Mouse (Mus musculus) hindbrain, embryonic 12.5 days (tissue): ENCODE measurements around the gene Gm48552. TPM values are rescaled to one million over a fixed set of nuclear protein-coding genes. Genes with fewer than 3 reads are reported as not detected.

Experiments used
- ATAC-seq: fragments of 200-750 bp; cut with Nextera tagmentation; 2 replicates; pipeline ENCODE4 v1.8.0; 2017; ENCODE audit warnings: moderate TSS enrichment; ENCODE audit not compliant: low FRiP score
- H3K27ac ChIP-seq: fragments of 300-500 bp; sonication (generic); 2 replicates; pipeline ENCODE4 v1.5.1; 2016; ENCODE audit warnings: mild to moderate bottlenecking
- H3K27me3 ChIP-seq: fragments of 300-500 bp; sonication (generic); 2 replicates; pipeline ENCODE4 v1.6.1; 2016; ENCODE audit warnings: mild to moderate bottlenecking
- H3K36me3 ChIP-seq: fragments of 300-500 bp; sonication (generic); 2 replicates; pipeline ENCODE4 v1.6.1; 2016; ENCODE audit warnings: mild to moderate bottlenecking
- H3K4me1 ChIP-seq: fragments of 300-500 bp; sonication (generic); 2 replicates; pipeline ENCODE4 v1.6.1; 2016
- H3K4me2 ChIP-seq: fragments of 300-500 bp; sonication (generic); replicated peaks from 2 replicates; pipeline ENCODE4 v1.6.1; 2016; ENCODE audit warnings: mild to moderate bottlenecking
- H3K4me3 ChIP-seq: fragments of 300-500 bp; sonication (generic); 2 replicates; pipeline ENCODE4 v1.5.1; 2016; ENCODE audit warnings: mild to moderate bottlenecking
- H3K9ac ChIP-seq: fragments of 300-500 bp; sonication (generic); 2 replicates; pipeline ENCODE4 v1.6.1; 2016; ENCODE audit warnings: mild to moderate bottlenecking, moderate library complexity
- H3K9me3 ChIP-seq: fragments of 300-500 bp; sonication (generic); replicated peaks from 2 replicates; pipeline ENCODE4 v1.6.1; 2016; ENCODE audit warnings: mild to moderate bottlenecking
- WGBS: fragments of 180-500 bp; shearing (Covaris S2); methylation state at CpG from one replicate; pipeline ENCODE4 v1.1.7; 2016; 5-methylcytosine and 5-hydroxymethylcytosine counted together
- polyA plus RNA-seq: library from polyadenylated mRNA; unstranded; fragments of >200 nt; fragmentation: Nextera tagmentation; extraction: Ambion mirVana; gene quantifications from 2 replicates; pipeline ENCODE4 v1.2.1, GENCODE M21; 2016

Gm48552 gene
- polyA plus RNA-seq, 1 experiment from 2014 or later, result 1.1 TPM

DNA sequence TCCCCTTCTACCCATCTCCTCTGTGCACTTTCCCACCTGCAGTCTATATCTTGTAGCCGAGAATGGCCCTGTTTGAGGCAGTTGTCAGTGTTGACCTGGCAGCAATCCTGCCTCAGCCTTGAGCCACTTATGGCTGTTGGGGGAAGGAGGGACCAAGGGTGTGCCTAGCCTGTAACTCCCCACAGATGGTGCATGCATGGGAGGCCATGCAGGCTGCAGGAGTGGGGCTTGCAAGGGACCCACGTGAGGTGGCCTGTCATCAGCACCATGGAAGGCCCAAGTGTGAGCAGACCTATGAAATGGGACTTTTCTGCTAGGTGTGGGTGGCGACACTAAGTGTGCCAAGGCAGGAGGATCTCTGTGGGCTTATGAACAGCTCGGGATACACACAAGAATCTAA lies 23.7 kb upstream of the Gm48552 start:
- peaks cover 40% of the 10 kb centered on the region for H3K36me3 ChIP-seq
- 0 out of 2 replicates have a peak overlapping the region, but pooled peaks have one; percentile 29 for H3K4me3 ChIP-seq
- no peaks in the 10 kb centered on the region for H3K9me3 ChIP-seq
- H3K27ac ChIP-seq, result no peak overlapping the region
- ATAC-seq, result no peak
- H3K9ac ChIP-seq, result no peak overlapping the region; the same call in 1 of the 2 replicates
- peak overlapping the region; percentile 56; the same call in 1 of the 2 replicates for H3K4me2 ChIP-seq
- 32% methylated on average over 4 of the region's 4 CpGs for WGBS
- peaks cover 34% of the 10 kb centered on the region for H3K27me3 ChIP-seq
- H3K4me1 ChIP-seq, result peaks cover 49% of the 10 kb centered on the region

- Histone ChIP-seq H3K4me2 (peak within 1 kb of the TSS; percentile 56), H3K4me3 (peak within 1 kb of the TSS; percentile 29), H3K36me3 (peaks cover 48% of the 10 kb centered on the region), H3K4me1 (peaks cover 44% of the 10 kb centered on the region), H3K27ac (peak within 1 kb of the TSS; percentile 40), H3K27me3 (peaks cover 33% of the 10 kb centered on the region), H3K9ac (peak within 1 kb of the TSS; percentile 10), H3K9me3 (no peaks in the 10 kb centered on the region)
- peak; percentile 38 for ATAC-seq
- 16% methylated on average over 12 of the region's 12 CpGs for WGBS
Observed at GRCm38 (mm10) chr10:81365672-81366476, 22.9 kb upstream of the Gm48552 start, which contains the start of gene 4930404N11Rik. 4930404N11Rik (minus strand) TSS chr10:81365816.

- Histone ChIP-seq H3K36me3 (peaks cover 55% of the 10 kb centered on the region), H3K4me3 (no peak overlapping the region), H3K27ac (peak overlapping the region; percentile 40), H3K4me1 (peaks cover 39% of the 10 kb centered on the region), H3K4me2 (no peak overlapping the region), H3K27me3 (peaks cover 33% of the 10 kb centered on the region), H3K9ac (no peak overlapping the region), H3K9me3 (no peaks in the 10 kb centered on the region)
- ATAC-seq, result no peak
- WGBS, result 72% methylated on average over 6 of the region's 6 CpGs
Observed at GRCm38 (mm10) chr10:81366477-81367206, 22.2 kb upstream of the Gm48552 start.

DNA sequence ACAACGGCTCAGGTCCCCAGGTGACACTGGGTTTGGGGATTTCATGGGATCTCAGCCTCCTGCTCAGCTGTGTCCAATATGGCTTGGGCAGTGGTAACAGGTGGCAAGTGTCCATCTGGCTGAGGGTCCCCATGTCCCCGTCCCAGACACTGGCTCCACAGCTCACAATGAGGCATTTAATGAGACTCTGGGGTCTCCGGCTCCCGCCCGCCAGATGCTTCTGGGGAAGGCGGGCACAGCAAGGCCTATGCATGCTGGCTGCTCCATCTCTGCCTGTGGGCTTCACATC lies 21.7 kb upstream of the Gm48552 start:
- Histone ChIP-seq H3K4me2 (no peak overlapping the region), H3K27me3 (peaks cover 33% of the 10 kb centered on the region), H3K9me3 (no peaks in the 10 kb centered on the region), H3K27ac (0 out of 2 replicates have a peak overlapping the region, but pooled peaks have one; percentile 40), H3K4me3 (no peak overlapping the region), H3K36me3 (peaks cover 59% of the 10 kb centered on the region), H3K9ac (no peak overlapping the region), H3K4me1 (peaks cover 39% of the 10 kb centered on the region)
- 68% methylated on average over 6 of the region's 6 CpGs for WGBS
- ATAC-seq, result no peak

- no peak for ATAC-seq
- H3K27me3 ChIP-seq, result no peaks in the 10 kb centered on the region
- no peaks in the 10 kb centered on the region for H3K9me3 ChIP-seq
- H3K9ac ChIP-seq, result no peak overlapping the region
- WGBS, result 93% methylated on average over 10 of the region's 10 CpGs
- H3K27ac ChIP-seq, result no peak overlapping the region
- H3K4me3 ChIP-seq, result no peak overlapping the region
- H3K36me3 ChIP-seq, result peaks cover 48% of the 10 kb centered on the region
- peaks cover 29% of the 10 kb centered on the region for H3K4me1 ChIP-seq
- H3K4me2 ChIP-seq, result no peak overlapping the region
Observed at GRCm38 (mm10) chr10:81375322-81375721, 13.5 kb upstream of the Gm48552 start.

GRCm38 (mm10) chr10:81376561-81377361 lies 12.0 kb upstream of the Gm48552 start:
- Histone ChIP-seq H3K4me1 (peaks cover 29% of the 10 kb centered on the region), H3K9me3 (no peaks in the 10 kb centered on the region), H3K27ac (no peak overlapping the region), H3K9ac (peak overlapping the region; percentile 96), H3K4me3 (peak overlapping the region; percentile 88), H3K36me3 (peaks cover 35% of the 10 kb centered on the region), H3K4me2 (peak overlapping the region; percentile 82), H3K27me3 (no peaks in the 10 kb centered on the region)
- ATAC-seq, result no peak
- 40% methylated on average over 6 of the region's 6 CpGs for WGBS

- H3K27me3 ChIP-seq, result no peaks in the 10 kb centered on the region
- H3K4me2 ChIP-seq, result peak overlapping the region; percentile 82
- H3K36me3 ChIP-seq, result peaks cover 30% of the 10 kb centered on the region
- peak overlapping the region; percentile 96 for H3K9ac ChIP-seq
- WGBS, result 68% methylated on average over 2 of the region's 2 CpGs
- no peak for ATAC-seq
- H3K4me1 ChIP-seq, result peaks cover 31% of the 10 kb centered on the region
- H3K27ac ChIP-seq, result no peak overlapping the region
- no peaks in the 10 kb centered on the region for H3K9me3 ChIP-seq
- peak overlapping the region; percentile 88 for H3K4me3 ChIP-seq
Observed at GRCm38 (mm10) chr10:81377362-81377664, 11.5 kb upstream of the Gm48552 start.

- Histone ChIP-seq H3K4me2 (peak within 1 kb of the TSS; percentile 82), H3K9me3 (no peaks in the 10 kb centered on the region), H3K36me3 (peaks cover 23% of the 10 kb centered on the region), H3K4me1 (peaks cover 29% of the 10 kb centered on the region), H3K4me3 (peak within 1 kb of the TSS; percentile 88), H3K9ac (peak within 1 kb of the TSS; percentile 96), H3K27me3 (no peaks in the 10 kb centered on the region), H3K27ac (peak within 1 kb of the TSS; percentile 85)
- peak; percentile 78 for ATAC-seq
- WGBS, result under 1% methylated on average over 58 of the region's 59 CpGs
Observed at GRCm38 (mm10) chr10:81377793-81378552, 10.8 kb upstream of the Gm48552 start, which contains the start of gene Fzr1. Fzr1 (minus strand) TSS chr10:81378516.

DNA sequence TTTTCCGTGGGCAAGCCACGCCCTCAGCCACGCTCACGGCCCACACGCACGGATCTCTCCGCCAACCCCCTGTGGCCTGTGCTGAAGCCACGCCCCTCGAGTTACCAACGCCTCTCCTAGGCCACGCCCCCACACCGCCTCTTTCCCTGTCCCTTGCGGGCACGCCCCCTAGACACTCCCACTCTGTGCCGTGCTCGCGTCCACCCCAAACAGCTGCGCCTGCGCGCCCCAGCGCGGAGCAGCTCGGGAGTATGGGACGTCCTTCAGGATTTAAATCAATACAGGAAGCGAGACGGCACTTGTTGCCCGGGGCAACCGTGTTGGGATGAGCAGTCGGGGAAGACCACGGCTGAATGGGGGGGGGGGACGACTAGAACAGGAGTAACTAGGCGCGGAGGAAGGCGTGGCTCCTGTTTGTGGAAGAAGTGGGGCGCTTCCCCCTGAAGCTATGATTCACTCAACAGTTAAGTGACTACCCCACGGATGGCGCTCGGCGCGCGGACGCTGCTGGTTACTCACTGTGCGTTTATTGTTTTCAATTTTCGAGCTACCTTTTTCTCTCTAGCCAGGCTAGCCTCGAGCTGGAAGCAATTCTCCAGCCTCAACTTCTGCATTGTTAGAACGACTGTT lies 10.1 kb upstream of the Gm48552 start:
- Histone ChIP-seq H3K4me1 (peaks cover 27% of the 10 kb centered on the region), H3K4me2 (peak overlapping the region; percentile 82), H3K9me3 (no peaks in the 10 kb centered on the region), H3K4me3 (peak overlapping the region; percentile 88), H3K9ac (peak overlapping the region; percentile 96), H3K27ac (peak overlapping the region; percentile 77), H3K36me3 (peaks cover 16% of the 10 kb centered on the region), H3K27me3 (no peaks in the 10 kb centered on the region)
- ATAC-seq, result peak; percentile 97
- under 1% methylated on average over 44 of the region's 46 CpGs for WGBS

GRCm38 (mm10) chr10:81379183-81379553 lies 9.6 kb upstream of the Gm48552 start:
- Histone ChIP-seq H3K4me3 (peak overlapping the region; percentile 88), H3K9ac (peak overlapping the region; percentile 43), H3K27me3 (no peaks in the 10 kb centered on the region), H3K27ac (peak overlapping the region; percentile 77), H3K9me3 (no peaks in the 10 kb centered on the region), H3K36me3 (peaks cover 11% of the 10 kb centered on the region), H3K4me1 (peaks cover 27% of the 10 kb centered on the region), H3K4me2 (peak overlapping the region; percentile 82)
- WGBS, result 54% methylated on average over 3 of the region's 3 CpGs
- no peak for ATAC-seq

DNA sequence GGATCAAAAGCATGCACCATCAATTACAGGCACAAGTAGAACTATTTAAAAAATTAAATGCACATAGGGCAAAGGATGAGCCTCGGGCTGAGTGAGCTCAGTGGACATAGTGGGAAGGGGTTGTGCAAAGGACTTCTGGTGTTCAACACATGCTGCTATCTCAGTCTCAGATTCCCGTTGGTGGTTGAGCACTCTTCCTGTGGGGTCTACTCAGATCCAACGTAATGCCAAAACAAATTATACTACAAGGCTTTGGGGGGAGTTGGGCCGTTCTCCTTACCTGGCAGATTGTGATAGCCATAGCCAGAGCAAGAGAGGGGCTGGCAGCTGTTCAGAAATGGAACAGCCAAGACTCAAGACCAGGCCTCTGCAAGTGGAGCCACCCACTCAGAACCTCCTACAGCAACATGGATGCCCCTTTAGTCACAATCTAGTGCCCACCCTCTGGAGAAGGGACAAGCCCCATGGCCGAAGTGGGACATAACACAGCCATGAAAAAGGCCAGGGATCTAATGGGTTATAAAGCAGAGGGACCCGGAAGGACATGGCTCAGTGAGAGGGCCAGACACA lies 8.9 kb upstream of the Gm48552 start:
- no peak overlapping the region for H3K9ac ChIP-seq
- H3K4me2 ChIP-seq, result no peak overlapping the region
- 93% methylated on average over 6 of the region's 6 CpGs for WGBS
- H3K4me3 ChIP-seq, result no peak overlapping the region
- no peaks in the 10 kb centered on the region for H3K27me3 ChIP-seq
- no peak overlapping the region for H3K27ac ChIP-seq
- H3K4me1 ChIP-seq, result peaks cover 30% of the 10 kb centered on the region
- ATAC-seq, result no peak
- H3K36me3 ChIP-seq, result peaks cover 6% of the 10 kb centered on the region; the same call in 1 of the 2 replicates
- H3K9me3 ChIP-seq, result no peaks in the 10 kb centered on the region
